18 mouse cellular contexts compared by ENCODE assay signal in genomic region chr5:65356851-65357250, GRCm38 (mm10). TPM values are rescaled to one million over a fixed set of nuclear protein-coding genes. Genes with fewer than 3 reads are reported as not detected.
A peak's percentile ranks its signal among the peaks of the same experiment; 100 is the strongest.
DNase-seq lines count a peak whose midpoint lies in the region; ATAC-seq and TF ChIP-seq lines count a peak whose summit lies in the region.
"Had no signal": no experiment of that assay in that cellular context is flagged by ENCODE, and none has a peak within 500 bp of the region (broad histone marks: within the 10 kb centered on the region; RNA-seq: fewer than 3 reads in every experiment).

No protein-coding gene starts in this region.

- peak; percentile 97 for ATAC-seq in granulocyte monocyte progenitor cell, adult 5-6 weeks (replicated peaks; ENCODE audit: poor library complexity, severe bottlenecking)
- ATAC-seq in liver, postnatal 0 days = peak; percentile 90
- peak; percentile 92 for ATAC-seq in megakaryocyte progenitor cell, adult 5-6 weeks (replicated peaks; ENCODE audit: poor library complexity)
- ATAC-seq in megakaryocyte-erythroid progenitor cell, adult 5-6 weeks (replicated peaks; ENCODE audit: low FRiP score, low TSS enrichment, poor library complexity, severe bottlenecking) = no peak
- ATAC-seq: Patski had no signal

- H3K27ac ChIP-seq in liver, postnatal 0 days (ENCODE audit: low read depth) = peak overlapping the region; percentile 61
- H3K27ac ChIP-seq: hindbrain, embryonic 14.5 days; limb, embryonic 13.5 days; midbrain, embryonic 10.5 days had no signal

- 47% methylated on average over 6 of the region's 6 CpGs for WGBS in liver, postnatal 0 days (ENCODE audit: insufficient replicate concordance)

- H3K9ac ChIP-seq in liver, postnatal 0 days (replicated peaks) = no peak overlapping the region
- H3K9ac ChIP-seq: hindbrain, embryonic 14.5 days; limb, embryonic 13.5 days had no signal

- H3K4me2 ChIP-seq in liver, postnatal 0 days (ENCODE audit: low read depth, low read length) = no peak overlapping the region
- H3K4me2 ChIP-seq: hindbrain, embryonic 14.5 days; limb, embryonic 13.5 days had no signal

- H3K36me3 ChIP-seq in liver, postnatal 0 days (replicated peaks; ENCODE audit: insufficient read depth, low read length) = no peaks in the 10 kb centered on the region
- H3K36me3 ChIP-seq: limb, embryonic 13.5 days; midbrain, embryonic 10.5 days had no signal

- no peak overlapping the region for H3K4me3 ChIP-seq in liver, postnatal 0 days (ENCODE audit: low read depth, low read length)
- H3K4me3 ChIP-seq: limb, embryonic 13.5 days; midbrain, embryonic 10.5 days; myocyte had no signal

- peaks cover 4% of the 10 kb centered on the region; the same call in 1 of the 2 replicates for H3K4me1 ChIP-seq in liver, postnatal 0 days (ENCODE audit: insufficient read depth)
- H3K4me1 ChIP-seq: limb, embryonic 13.5 days; midbrain, embryonic 10.5 days had no signal

- DNase-seq in adrenal gland, postnatal 10 days = peak; percentile 69
- no peak for DNase-seq in adrenal gland, postnatal 4 days (ENCODE audit: low spot score in 2 of 2)
- peak; percentile 61 for DNase-seq in liver, postnatal 0 days
- DNase-seq in urinary bladder, adult 18-20 months (ENCODE audit: low spot score in 2 of 2) = no peak
- no peak for DNase-seq in ovary, postnatal 36 days (ENCODE audit: low spot score)
- DNase-seq: cerebellum, adult 18-20 months; embryo, embryonic 11 days; gastrocnemius, postnatal 25 days; kidney, adult 8-10 months had no signal

- TF ChIP-seq EP300 in liver, postnatal 0 days (IDR thresholded peaks at IDR 0.05; ENCODE audit: low read depth) = peak; percentile 78

- H3K9me3 ChIP-seq in liver, postnatal 0 days (ENCODE audit: low read length) = no peaks in the 10 kb centered on the region
- H3K9me3 ChIP-seq: limb, embryonic 13.5 days; midbrain, embryonic 10.5 days had no signal

- TF ChIP-seq CTCF in liver, postnatal 0 days (IDR thresholded peaks at IDR 0.05; ENCODE audit: low read depth) = no peak

- H3K27me3 ChIP-seq in liver, postnatal 0 days (ENCODE audit: insufficient read depth, low read length) = no peaks in the 10 kb centered on the region
- H3K27me3 ChIP-seq: limb, embryonic 13.5 days; Patski had no signal

RNA-seq across cellular contexts. Expression of gene Klb, which starts 8.7 kb away (rescaled TPM):
- 10 to 100 TPM; 19.4 to 19.9 TPM for total RNA-seq in adrenal gland, postnatal 10 days (2021)
- total RNA-seq in adrenal gland, postnatal 4 days (2021) = 10 to 100 TPM in 1 of 2 experiments, 1 to 10 TPM in 1; 9.4 to 14.6 TPM
- total RNA-seq in granulocyte monocyte progenitor cell, adult 5-6 weeks (2014; fragmentation: Nextera tagmentation) = not detected in 2 replicates
- total RNA-seq in granulocyte monocyte progenitor cell, adult 5-6 weeks (2017) = not detected in 2 replicates
- polyA plus RNA-seq in liver, postnatal 0 days (2015; fragmentation: Nextera tagmentation; extraction: Ambion mirVana) = 17.4 and 19.3 TPM in 2 replicates
- not detected in 2 replicates for total RNA-seq in megakaryocyte progenitor cell, adult 5-6 weeks (2015)
- total RNA-seq in megakaryocyte progenitor cell, adult 5-6 weeks (2017) = not detected in 2 replicates
- total RNA-seq in megakaryocyte-erythroid progenitor cell, adult 5-6 weeks (2014; fragmentation: Nextera tagmentation) = not detected in 2 replicates
- total RNA-seq in megakaryocyte-erythroid progenitor cell, adult 5-6 weeks (2017) = not detected in 2 replicates
- polyA plus RNA-seq: heart, embryonic 16.5 days had no signal

RNA-seq across cellular contexts. Expression of gene Rfc1, which starts 21.4 kb away (rescaled TPM):
- total RNA-seq in adrenal gland, postnatal 10 days (2021) = 10 to 100 TPM; 47.7 to 50.2 TPM
- 10 to 100 TPM; 62.5 to 72.1 TPM for total RNA-seq in adrenal gland, postnatal 4 days (2021)
- 78.7 and 111 TPM in 2 replicates for total RNA-seq in granulocyte monocyte progenitor cell, adult 5-6 weeks (2014; fragmentation: Nextera tagmentation)
- 128 and 130 TPM in 2 replicates for total RNA-seq in granulocyte monocyte progenitor cell, adult 5-6 weeks (2017)
- 26.4 and 32.3 TPM in 2 replicates for polyA plus RNA-seq in liver, postnatal 0 days (2015; fragmentation: Nextera tagmentation; extraction: Ambion mirVana)
- total RNA-seq in megakaryocyte progenitor cell, adult 5-6 weeks (2015) = 64.9 and 65.7 TPM in 2 replicates
- 88.2 and 140 TPM in 2 replicates for total RNA-seq in megakaryocyte progenitor cell, adult 5-6 weeks (2017)
- 67.0 and 94.1 TPM in 2 replicates for total RNA-seq in megakaryocyte-erythroid progenitor cell, adult 5-6 weeks (2014; fragmentation: Nextera tagmentation)
- total RNA-seq in megakaryocyte-erythroid progenitor cell, adult 5-6 weeks (2017) = 105 and 140 TPM in 2 replicates

RNA-seq across cellular contexts. Expression of gene Rpl9, which starts 34.4 kb away (rescaled TPM):
- 1,000 to 10,000 TPM; 1,097 to 1,198 TPM for total RNA-seq in adrenal gland, postnatal 10 days (2021)
- 1,000 to 10,000 TPM; 1,533 to 1,815 TPM for total RNA-seq in adrenal gland, postnatal 4 days (2021)
- total RNA-seq in granulocyte monocyte progenitor cell, adult 5-6 weeks (2014; fragmentation: Nextera tagmentation) = 3,342 and 3,430 TPM in 2 replicates
- 1,568 and 2,000 TPM in 2 replicates for total RNA-seq in granulocyte monocyte progenitor cell, adult 5-6 weeks (2017)
- polyA plus RNA-seq in liver, postnatal 0 days (2015; fragmentation: Nextera tagmentation; extraction: Ambion mirVana) = 609 and 626 TPM in 2 replicates
- total RNA-seq in megakaryocyte progenitor cell, adult 5-6 weeks (2015) = 3,199 and 3,213 TPM in 2 replicates
- 2,045 and 2,310 TPM in 2 replicates for total RNA-seq in megakaryocyte progenitor cell, adult 5-6 weeks (2017)
- total RNA-seq in megakaryocyte-erythroid progenitor cell, adult 5-6 weeks (2014; fragmentation: Nextera tagmentation) = 3,188 and 3,587 TPM in 2 replicates
- 2,324 and 2,626 TPM in 2 replicates for total RNA-seq in megakaryocyte-erythroid progenitor cell, adult 5-6 weeks (2017)

RNA-seq across cellular contexts. Expression of gene Lias, which starts 34.4 kb away (rescaled TPM):
- 10 to 100 TPM; 69.8 to 74.1 TPM for total RNA-seq in adrenal gland, postnatal 10 days (2021)
- total RNA-seq in adrenal gland, postnatal 4 days (2021) = 10 to 100 TPM; 65.3 to 80.6 TPM
- 34.2 and 43.8 TPM in 2 replicates for total RNA-seq in granulocyte monocyte progenitor cell, adult 5-6 weeks (2014; fragmentation: Nextera tagmentation)
- 40.3 and 50.7 TPM in 2 replicates for total RNA-seq in granulocyte monocyte progenitor cell, adult 5-6 weeks (2017)
- 31.1 and 34.0 TPM in 2 replicates for polyA plus RNA-seq in liver, postnatal 0 days (2015; fragmentation: Nextera tagmentation; extraction: Ambion mirVana)
- 33.3 and 41.2 TPM in 2 replicates for total RNA-seq in megakaryocyte progenitor cell, adult 5-6 weeks (2015)
- 45.2 and 46.5 TPM in 2 replicates for total RNA-seq in megakaryocyte progenitor cell, adult 5-6 weeks (2017)
- total RNA-seq in megakaryocyte-erythroid progenitor cell, adult 5-6 weeks (2014; fragmentation: Nextera tagmentation) = 50.8 and 71.9 TPM in 2 replicates
- 56.3 and 62.0 TPM in 2 replicates for total RNA-seq in megakaryocyte-erythroid progenitor cell, adult 5-6 weeks (2017)

Comparison
In these comparisons a context has a peak if more than half of its experiments do, and no peak if none do; other contexts are left out.
1. DNase-seq: peak in adrenal gland, postnatal 10 days (single experiment) and liver, postnatal 0 days (single experiment); none in adrenal gland, postnatal 4 days (0 of 2), urinary bladder, adult 18-20 months (0 of 2) and ovary, postnatal 36 days (single experiment).
2. RNA of gene Klb, which starts 8.7 kb away (total RNA-seq): 19.4 to 19.9 TPM in adrenal gland, postnatal 10 days and 9.4 to 14.6 TPM in adrenal gland, postnatal 4 days; not detected in granulocyte monocyte progenitor cell, adult 5-6 weeks, not detected in megakaryocyte progenitor cell, adult 5-6 weeks and not detected in megakaryocyte-erythroid progenitor cell, adult 5-6 weeks; every median in the first group is over 10 times any median in the second.